Mouse (Mus musculus) myocyte (in vitro differentiated cells): ENCODE measurements at regions not wholly inside any gene's neighbourhood (a gene's known extent, or its start where the extent isn't known, plus 50 kb on each side); places are given as distances from the start of the nearest gene placed in this dataset.
A peak's percentile ranks its signal among the peaks of the same experiment; 100 is the strongest.

ENCODE experiments used
- H3K27me3 ChIP-seq: one replicate; pipeline ENCODE4 v1.6.1; 2011; ENCODE audit not compliant: control insufficient read depth, insufficient read depth, insufficient read length
- H3K36me3 ChIP-seq: one replicate; pipeline ENCODE4 v1.6.1; 2011; ENCODE audit not compliant: control insufficient read depth, insufficient read depth
- H3K4me2 ChIP-seq: one replicate; pipeline ENCODE4 v1.6.1; 2011; ENCODE audit warnings: low read depth, control low read depth
- H3K4me3 ChIP-seq: one replicate; pipeline ENCODE4 v1.5.1; 2011; ENCODE audit warnings: mild to moderate bottlenecking, control low read depth, moderate library complexity
- H3K79me2 ChIP-seq: one replicate; pipeline ENCODE4 v1.6.1; 2011; ENCODE audit not compliant: control insufficient read depth, insufficient read depth
- H3ac ChIP-seq: one replicate; pipeline ENCODE4 v1.6.1; 2011; ENCODE audit not compliant: control insufficient read depth, insufficient read length
- CEBPB ChIP-seq: IDR thresholded peaks from 2 replicates; pipeline ENCODE4 v1.6.1; 2011; ENCODE audit warnings: mild to moderate bottlenecking, moderate library complexity; ENCODE audit not compliant: poor library complexity, insufficient read depth, severe bottlenecking
- E2F4 ChIP-seq: IDR thresholded peaks from one replicate; pipeline ENCODE4 v1.6.1; 2011; ENCODE audit warnings: mild to moderate bottlenecking, control low read depth, moderate library complexity; ENCODE audit not compliant: insufficient read depth
- MAX ChIP-seq: IDR thresholded peaks from one replicate; pipeline ENCODE4 v1.6.1; 2011; ENCODE audit warnings: low read depth, mild to moderate bottlenecking, control low read depth
- MYOD1 ChIP-seq, 3 experiments: IDR thresholded peaks; one replicate each; pipeline ENCODE4 v1.6.1; 2011; ENCODE audit warnings: control low read depth in 2 of 3, low read depth in 2 of 3, mild to moderate bottlenecking in 2 of 3, moderate library complexity in 1 of 3; ENCODE audit not compliant: insufficient read length in 2 of 3, control insufficient read depth in 1 of 3
- MYOG ChIP-seq, 3 experiments: IDR thresholded peaks; one replicate each; pipeline ENCODE4 v1.6.1; 2011; ENCODE audit warnings: control low read depth in 2 of 3, low read depth in 2 of 3, mild to moderate bottlenecking in 2 of 3; ENCODE audit not compliant: insufficient read length in 2 of 3, control insufficient read depth in 1 of 3, insufficient read depth in 1 of 3
- POLR2A ChIP-seq: IDR thresholded peaks from one replicate; pipeline ENCODE4 v1.6.1; 2011; ENCODE audit warnings: low read depth, mild to moderate bottlenecking, control low read depth, moderate library complexity; ENCODE audit not compliant: insufficient read length
- POLR2AphosphoS2 ChIP-seq: IDR thresholded peaks from one replicate; pipeline ENCODE4 v1.6.1; 2011; ENCODE audit warnings: low read depth, control low read depth; ENCODE audit not compliant: insufficient read length
- REST ChIP-seq: IDR thresholded peaks from one replicate; pipeline ENCODE4 v1.6.1; 2011; ENCODE audit warnings: mild to moderate bottlenecking, control low read depth, moderate library complexity; ENCODE audit not compliant: insufficient read depth, insufficient read length
- SRF ChIP-seq: IDR thresholded peaks from one replicate; pipeline ENCODE4 v1.6.1; 2011; ENCODE audit warnings: low read depth; ENCODE audit not compliant: control insufficient read depth, insufficient read length
- TCF12 ChIP-seq: IDR thresholded peaks from one replicate; pipeline ENCODE4 v1.6.1; 2011; ENCODE audit warnings: mild to moderate bottlenecking, control low read depth; ENCODE audit not compliant: poor library complexity, insufficient read depth, severe bottlenecking
- TCF3 ChIP-seq: IDR thresholded peaks from one replicate; pipeline ENCODE4 v1.6.1; 2011; ENCODE audit warnings: low read depth, control low read depth; ENCODE audit not compliant: insufficient read length
- USF1 ChIP-seq: IDR thresholded peaks from one replicate; pipeline ENCODE4 v1.6.1; 2011; ENCODE audit warnings: low read depth, mild to moderate bottlenecking, control low read depth, moderate library complexity

GRCm38 (mm10) chr4:28377087-28377486, 435.8 kb upstream of the Epha7 start:
- H3K4me2 ChIP-seq: no peak overlapping the region
- H3ac ChIP-seq: no peak overlapping the region
- no peaks in the 10 kb centered on the region for H3K27me3 ChIP-seq
- no peaks in the 10 kb centered on the region for H3K79me2 ChIP-seq
- H3K4me3 ChIP-seq: no peak overlapping the region
- H3K36me3 ChIP-seq: no peaks in the 10 kb centered on the region
- TF ChIP-seq POLR2AphosphoS2: no peak
- no peak for TF ChIP-seq TCF3
- no peak for TF ChIP-seq REST
- no peak for TF ChIP-seq SRF

- H3K4me2 ChIP-seq: no peak overlapping the region
- H3K27me3 ChIP-seq: no peaks in the 10 kb centered on the region
- no peak for TF ChIP-seq E2F4
- TF ChIP-seq REST: no peak
- no peak for TF ChIP-seq POLR2A
- no peak for TF ChIP-seq MYOG (IDR thresholded peaks at IDR 0.05; ENCODE audit: control insufficient read depth in 1 of 3, insufficient read depth in 1 of 3, insufficient read length in 2 of 3, low read depth in 2 of 3)
- TF ChIP-seq USF1: no peak
- no peak for TF ChIP-seq SRF
- no peak for TF ChIP-seq MYOD1 (IDR thresholded peaks at IDR 0.05; ENCODE audit: control insufficient read depth in 1 of 3, insufficient read length in 2 of 3, low read depth in 2 of 3)
- no peak for TF ChIP-seq CEBPB
- TF ChIP-seq TCF12: no peak
- TF ChIP-seq MAX: no peak
- no peak for TF ChIP-seq TCF3
- no peak for TF ChIP-seq POLR2AphosphoS2
- H3ac ChIP-seq: no peak overlapping the region
- no peaks in the 10 kb centered on the region for H3K36me3 ChIP-seq
- H3K79me2 ChIP-seq: no peaks in the 10 kb centered on the region
- H3K4me3 ChIP-seq: no peak overlapping the region
Observed at GRCm38 (mm10) chr4:28378661-28379060, 434.3 kb upstream of the Epha7 start.

GRCm38 (mm10) chr4:28424341-28424740, 388.6 kb upstream of the Epha7 start:
- TF ChIP-seq USF1: peak; percentile 29
- TF ChIP-seq E2F4: no peak
- Histone ChIP-seq H3K27me3 (no peaks in the 10 kb centered on the region), H3ac (no peak overlapping the region), H3K4me3 (no peak overlapping the region), H3K4me2 (peak overlapping the region; percentile 1), H3K79me2 (no peaks in the 10 kb centered on the region), H3K36me3 (no peaks in the 10 kb centered on the region)

GRCm38 (mm10) chr4:28440161-28440560, 372.8 kb upstream of the Epha7 start:
- H3K79me2 ChIP-seq: no peaks in the 10 kb centered on the region
- TF ChIP-seq REST (no peak), MYOG (IDR thresholded peaks at IDR 0.05; ENCODE audit: control insufficient read depth in 1 of 3, insufficient read depth in 1 of 3, insufficient read length in 2 of 3, low read depth in 2 of 3) (no peak), POLR2AphosphoS2 (no peak), TCF12 (no peak), POLR2A (no peak), CEBPB (no peak), SRF (no peak), E2F4 (no peak), TCF3 (no peak), MAX (no peak), USF1 (no peak), MYOD1 (IDR thresholded peaks at IDR 0.05; ENCODE audit: control insufficient read depth in 1 of 3, insufficient read length in 2 of 3, low read depth in 2 of 3) (no peak)
- H3ac ChIP-seq: no peak overlapping the region
- H3K27me3 ChIP-seq: no peaks in the 10 kb centered on the region
- no peak overlapping the region for H3K4me3 ChIP-seq
- H3K36me3 ChIP-seq: no peaks in the 10 kb centered on the region
- no peak overlapping the region for H3K4me2 ChIP-seq

GRCm38 (mm10) chr4:28453111-28453510, 359.8 kb upstream of the Epha7 start:
- Histone ChIP-seq H3K4me3 (no peak overlapping the region), H3K27me3 (no peaks in the 10 kb centered on the region)

More at GRCm38 (mm10) chr4:28453111-28453510, 359.8 kb upstream of the Epha7 start:
- Histone ChIP-seq H3ac (no peak overlapping the region), H3K79me2 (no peaks in the 10 kb centered on the region), H3K36me3 (no peaks in the 10 kb centered on the region), H3K4me2 (no peak overlapping the region)
- TF ChIP-seq POLR2A (no peak), MAX (no peak), MYOD1 (IDR thresholded peaks at IDR 0.05; ENCODE audit: control insufficient read depth in 1 of 3, insufficient read length in 2 of 3, low read depth in 2 of 3) (no peak), USF1 (no peak), REST (no peak), CEBPB (no peak), POLR2AphosphoS2 (no peak), TCF12 (no peak), E2F4 (no peak), MYOG (IDR thresholded peaks at IDR 0.05; ENCODE audit: control insufficient read depth in 1 of 3, insufficient read depth in 1 of 3, insufficient read length in 2 of 3, low read depth in 2 of 3) (no peak), SRF (no peak), TCF3 (no peak)
